Mouse (Mus musculus) kidney, adult 9 months (tissue): ENCODE measurements around the gene Mpp3.

ENCODE experiments used
- DNase-seq: peaks from one replicate; pipeline ENCODE4 v3.0.0; 2022

Mpp3 gene

GRCm38 (mm10) chr11:101973496-101973895 lies 54.8 kb downstream of the Mpp3 start:
- no peak for DNase-seq

DNA sequence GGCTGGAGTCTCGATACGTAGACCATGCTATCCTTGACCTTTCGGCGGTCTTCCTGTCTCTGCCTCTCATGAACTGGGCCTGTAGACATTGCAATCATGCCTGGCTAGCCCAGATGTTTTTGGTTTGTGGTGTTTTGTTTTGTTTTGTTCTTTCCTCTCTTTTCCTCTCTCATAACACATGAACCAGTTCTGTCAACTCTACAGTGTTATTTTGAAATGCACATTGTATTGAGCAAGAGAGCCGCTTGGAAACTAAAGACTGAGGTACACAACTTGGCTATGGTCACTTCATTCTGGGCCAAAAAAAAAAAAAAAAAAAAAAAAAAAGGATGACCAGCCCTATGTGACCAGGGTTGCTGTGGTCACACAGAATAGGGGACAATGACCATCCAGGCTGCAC lies 55.6 kb downstream of the Mpp3 start:
- no peak for DNase-seq

DNA sequence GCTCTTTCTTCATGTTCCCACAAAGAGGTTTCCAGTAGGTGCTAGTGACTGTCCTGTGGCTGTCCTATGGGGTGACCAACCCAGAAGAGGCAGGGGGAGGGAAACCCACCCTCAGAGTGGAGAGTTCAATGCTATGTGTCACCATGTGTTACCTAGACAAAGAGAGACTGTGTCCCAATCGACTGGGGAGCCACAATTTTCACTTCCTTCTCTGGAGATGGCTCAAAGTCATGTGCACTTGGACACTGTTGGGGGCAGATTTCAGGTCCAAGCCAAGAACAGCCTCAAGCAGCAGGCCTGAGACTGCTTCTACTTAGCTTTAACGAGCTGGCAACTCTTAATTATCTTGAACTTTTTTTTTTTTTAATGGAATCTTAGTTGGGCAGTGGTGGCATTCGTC lies 56.2 kb downstream of the Mpp3 start:
- no peak for DNase-seq

- DNase-seq = peak; percentile 40
Observed at GRCm38 (mm10) chr11:101971410-101971809, 56.9 kb downstream of the Mpp3 start.

GRCm38 (mm10) chr11:101969835-101970234 lies 58.4 kb downstream of the Mpp3 start:
- DNase-seq = no peak

- DNase-seq = peak; percentile 89
Observed at GRCm38 (mm10) chr11:101968791-101969190, 59.5 kb downstream of the Mpp3 start.

DNA sequence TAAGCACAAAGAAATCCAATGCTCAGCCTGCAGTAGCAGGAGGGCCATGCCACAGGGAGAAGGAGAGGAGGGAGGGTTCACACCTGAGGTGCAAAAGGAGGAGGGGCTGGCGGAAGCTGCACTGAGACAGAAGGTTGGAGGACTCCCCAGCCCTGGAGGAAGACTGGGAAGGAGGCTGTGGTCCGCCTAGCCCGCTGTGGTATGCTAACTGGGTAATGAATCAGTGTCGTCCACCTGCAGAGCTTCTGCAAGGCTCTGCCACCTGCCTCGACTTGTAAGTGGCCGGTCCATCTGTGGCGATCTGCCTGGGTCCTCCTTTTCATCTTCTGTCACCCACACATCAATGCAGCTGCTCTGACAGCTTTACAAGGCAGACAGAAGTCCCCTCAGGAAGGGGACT lies 60.0 kb downstream of the Mpp3 start:
- DNase-seq = no peak

GRCm38 (mm10) chr11:101966965-101967614 lies 61.2 kb downstream of the Mpp3 start, which contains the start of gene Sost:
Gene Sost, minus strand, starts transcription at chr11:101967015.
- DNase-seq = no peak

DNA sequence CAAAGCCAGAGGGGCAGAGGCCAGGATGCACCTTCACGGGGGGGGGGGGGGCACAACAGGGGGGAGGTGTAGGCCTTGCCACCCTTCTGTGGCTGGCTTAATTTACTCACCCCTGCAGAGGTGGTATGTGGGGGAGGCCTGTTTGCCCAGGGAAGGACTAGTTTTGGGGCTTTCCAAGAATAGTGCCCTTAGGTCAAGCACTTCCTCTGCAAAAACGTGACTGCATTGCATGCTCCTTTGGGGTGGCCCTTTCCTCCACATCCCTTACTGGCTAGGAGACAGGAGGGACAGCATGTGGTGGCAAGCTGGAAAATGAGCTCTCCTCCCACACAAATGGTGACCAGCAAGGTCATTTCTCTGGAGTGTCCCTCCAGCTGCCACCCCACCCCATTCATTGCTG lies 62.7 kb downstream of the Mpp3 start:
- DNase-seq = no peak

GRCm38 (mm10) chr11:101964647-101965046 lies 63.6 kb downstream of the Mpp3 start:
- no peak for DNase-seq

GRCm38 (mm10) chr11:101963473-101964291 lies 64.6 kb downstream of the Mpp3 start:
- DNase-seq = no peak

GRCm38 (mm10) chr11:101963043-101963442 lies 65.2 kb downstream of the Mpp3 start:
- DNase-seq = no peak

DNA sequence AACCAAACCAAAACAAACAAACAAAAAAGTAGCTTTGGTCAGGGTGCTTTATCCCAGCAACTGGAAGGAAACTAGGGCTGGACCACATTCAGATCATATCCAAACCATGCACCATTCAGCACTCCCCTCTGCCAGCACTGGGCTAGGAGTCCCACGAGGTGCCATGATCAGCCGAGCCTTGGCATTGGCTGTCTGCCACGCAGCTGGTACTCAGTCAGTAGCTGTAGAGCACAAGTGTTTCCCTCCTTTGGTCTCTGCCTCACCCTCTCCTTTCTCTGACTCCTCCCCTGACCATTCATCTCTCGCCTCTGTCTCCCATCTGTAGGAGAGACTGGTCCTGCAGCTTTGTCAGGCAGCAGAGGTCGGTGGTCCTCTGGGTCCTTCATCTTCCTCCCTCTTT lies 70.8 kb downstream of the Mpp3 start:
- no peak for DNase-seq

GRCm38 (mm10) chr11:101953441-101953840 lies 74.8 kb downstream of the Mpp3 start:
- DNase-seq = no peak

GRCm38 (mm10) chr11:101952541-101953341 lies 75.5 kb downstream of the Mpp3 start:
- peak; percentile 80 for DNase-seq

DNA sequence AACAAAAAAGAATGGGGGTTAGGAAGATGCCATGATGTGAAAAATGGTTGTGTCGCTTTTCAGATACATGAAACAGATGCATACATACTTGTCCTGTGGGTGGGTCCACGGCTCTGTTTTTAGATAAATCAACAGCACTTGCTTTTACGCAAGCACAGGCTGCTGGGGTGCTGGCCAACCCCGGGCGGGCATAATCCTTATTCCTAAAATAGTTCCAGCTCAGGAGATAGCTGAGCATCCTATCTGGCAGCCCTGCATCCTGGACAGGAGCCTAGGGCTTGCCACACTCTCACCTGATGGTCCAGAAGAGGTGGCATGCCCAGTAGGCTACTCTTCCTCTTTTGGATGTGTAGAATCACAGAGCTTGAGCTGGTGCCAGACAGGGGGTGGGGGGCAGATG lies 78.2 kb downstream of the Mpp3 start:
- no peak for DNase-seq
